Mouse (Mus musculus) spleen, postnatal 14 days (tissue): ENCODE measurements at regions not wholly inside any gene's neighbourhood (a gene's known extent, or its start where the extent isn't known, plus 50 kb on each side); places are given as distances from the start of the nearest gene placed in this dataset.

Experiments used
- DNase-seq, 2 experiments: peaks; one replicate each; pipeline ENCODE4 v3.0.0; 2021 to 2022; ENCODE audit warnings: low spot score in 2 of 2

GRCm38 (mm10) chr12:25160990-25161843 is 64.3 kb upstream of the Id2 start:
- DNase-seq: no peak

DNA sequence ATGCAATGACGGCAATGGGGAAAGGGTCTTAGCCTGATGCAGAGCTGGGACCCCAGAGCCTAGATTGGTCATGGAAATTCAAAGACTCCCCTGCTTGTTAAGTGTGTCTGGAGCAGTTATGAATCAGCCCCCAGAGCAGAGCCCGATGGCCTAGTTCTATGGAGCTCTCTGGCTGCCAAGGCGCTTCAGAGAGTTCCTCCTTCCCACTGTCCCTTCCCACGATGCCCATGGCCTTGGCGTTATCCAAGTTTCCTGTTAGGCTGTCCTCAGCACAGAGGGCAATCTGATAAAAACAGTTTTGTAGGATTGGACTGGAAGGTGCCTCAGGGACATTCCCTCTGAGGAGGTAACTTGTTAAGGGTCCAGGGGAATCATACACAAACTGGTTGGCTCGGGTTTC is 62.2 kb upstream of the Id2 start:
- DNase-seq: no peak

DNA sequence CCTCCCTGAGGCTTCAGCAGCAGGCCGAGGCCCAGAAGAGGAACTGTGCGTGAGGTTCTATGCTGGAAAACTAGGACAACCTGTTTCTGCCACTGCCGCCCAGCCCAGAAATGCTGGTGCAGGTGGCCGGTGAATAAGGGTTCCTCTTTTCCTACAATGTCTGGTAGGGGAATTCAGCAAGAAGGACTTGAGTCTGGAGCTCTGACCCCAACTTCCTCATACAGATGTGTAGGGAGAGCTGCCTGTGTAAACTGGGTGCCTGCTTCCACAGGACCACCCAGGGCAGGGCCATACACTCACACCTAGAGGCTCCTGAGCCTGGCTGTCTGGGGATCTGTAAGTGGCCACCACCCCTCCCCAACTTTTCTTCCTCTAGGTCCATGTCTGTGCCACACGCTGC is 60.3 kb upstream of the Id2 start:
- no peak for DNase-seq

DNA sequence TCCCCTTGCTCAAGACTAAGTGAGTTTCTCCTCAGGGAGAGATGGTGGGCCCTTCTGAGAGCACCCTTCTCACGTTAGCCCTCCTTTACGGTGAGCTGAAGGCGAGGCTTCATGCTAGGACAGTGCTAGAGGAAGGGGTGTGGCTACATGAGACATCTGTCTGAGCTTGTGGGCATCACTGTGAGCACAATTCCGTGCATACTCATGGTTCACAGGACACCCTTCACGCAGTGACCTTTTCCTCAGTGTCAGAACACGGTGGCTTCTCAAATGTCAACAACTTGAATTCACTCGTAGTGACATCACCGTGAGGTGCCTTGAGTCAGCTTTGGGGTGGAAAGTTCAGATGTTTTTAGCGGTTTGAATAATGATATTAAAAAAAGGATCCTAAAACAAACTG is 58.5 kb upstream of the Id2 start:
- DNase-seq: no peak

DNA sequence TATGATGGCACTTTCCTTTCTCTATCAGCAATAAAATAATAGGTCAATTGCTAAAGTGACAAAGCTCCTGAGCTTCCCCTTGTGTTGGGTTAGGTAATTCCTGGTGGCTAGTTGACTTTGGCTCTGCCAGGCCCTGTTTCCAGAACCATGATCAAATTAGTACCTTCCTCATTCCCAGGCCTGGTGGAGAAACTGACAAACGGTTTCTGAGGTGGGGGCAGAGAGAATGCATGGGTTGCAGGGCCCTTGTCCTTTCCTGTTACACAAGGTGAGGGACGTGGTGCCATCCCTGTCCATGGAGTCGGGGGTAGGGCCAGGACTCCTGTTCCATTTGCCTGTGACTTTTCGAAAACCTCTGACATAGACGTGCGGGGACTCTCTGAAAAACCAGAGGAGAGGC is 51.2 kb upstream of the Id2 start:
- DNase-seq: no peak
